Mouse (Mus musculus) cerebellum, adult 2 months (tissue): Measurements from ENCODE around the gene Mybl2.

ENCODE experiments used
- CTCF ChIP-seq: fragments of 200-500 bp; IDR thresholded peaks from 2 replicates; pipeline ENCODE4 v1.5.1; 2011; ENCODE audit warnings: low read depth, mild to moderate bottlenecking, control low read depth, low read length, moderate library complexity, borderline replicate concordance; ENCODE audit not compliant: insufficient read depth
- POLR2A ChIP-seq: fragments of 200-500 bp; IDR thresholded peaks from 2 replicates; pipeline ENCODE4 v1.6.1; 2011; ENCODE audit warnings: low read length, control low read depth, borderline replicate concordance; ENCODE audit not compliant: insufficient read depth

GRCm38 (mm10) chr2:163095784-163096183, 41.3 kb downstream of the Mybl2 start:
- TF ChIP-seq POLR2A (no peak), CTCF (no peak)
